Mouse (Mus musculus): ENCODE results near the gene Kif16b.
"Not testable (repeated sequence)": the region's sequence is repeated elsewhere in the genome, so short reads cannot be mapped to it uniquely, and the experiment has no call there.

Kif16b gene

GRCm38 (mm10) chr2:142585845-142586244, 315.5 kb downstream of the Kif16b start:
- no peak for DNase-seq

- no peak for DNase-seq
Measured at GRCm38 (mm10) chr2:142584851-142585737, 316.2 kb downstream of the Kif16b start.

- no peak for DNase-seq
Measured at GRCm38 (mm10) chr2:142580449-142580848, 320.9 kb downstream of the Kif16b start.

GRCm38 (mm10) chr2:142577414-142577813, 323.9 kb downstream of the Kif16b start:
- DNase-seq, result not testable (repeated sequence)

GRCm38 (mm10) chr2:142569771-142570170, 331.6 kb downstream of the Kif16b start:
- DNase-seq, result no peak

Measured in layer of hippocampus, adult 9-11 months (tissue).